Mouse (Mus musculus) CD8-positive naive resting alpha-beta T cell, adult 2 months (primary cell): Measurements from ENCODE around the gene Adgrf3.
A peak's percentile ranks its signal among the peaks of the same experiment; 100 is the strongest.

Experiments
- DNase-seq, 2 experiments: peaks; one replicate each; pipeline ENCODE4 v3.0.0; 2022; ENCODE audit warnings: low read depth in 2 of 2, low spot score in 2 of 2

Gene Adgrf3

DNA sequence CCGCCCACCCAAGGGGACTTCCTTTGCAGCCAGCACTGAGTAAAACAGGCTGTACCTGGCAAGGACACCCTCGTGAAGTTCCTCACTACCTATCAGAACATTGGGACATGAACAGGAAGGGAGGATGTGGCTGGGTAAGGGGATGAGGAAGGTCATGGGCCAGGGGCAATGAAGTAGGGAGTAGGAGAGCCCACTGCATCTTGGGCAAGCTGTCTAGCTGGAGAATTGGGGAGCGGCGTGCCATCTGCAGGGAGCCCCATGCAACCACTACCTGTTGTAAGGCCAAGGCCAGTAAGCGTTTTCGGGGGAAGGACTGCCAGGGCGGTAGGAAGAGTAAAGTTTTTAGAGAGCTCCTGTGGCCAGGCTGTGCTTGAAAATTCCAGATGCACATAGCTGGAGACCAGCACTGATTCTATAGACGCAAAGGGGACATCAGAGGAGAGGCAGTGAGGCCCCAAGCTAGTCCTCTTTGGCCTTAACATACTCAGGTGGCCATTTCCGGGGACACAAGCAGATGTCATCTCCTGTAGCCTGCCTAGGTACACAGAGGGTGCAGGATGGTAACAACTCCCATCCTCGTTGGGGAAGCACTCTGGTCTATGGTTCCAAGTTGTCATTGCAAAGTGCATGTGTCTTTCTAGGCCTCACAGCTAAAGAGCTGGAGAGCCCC is 2.2 kb downstream of the Adgrf3 start:
- no peak for DNase-seq

DNA sequence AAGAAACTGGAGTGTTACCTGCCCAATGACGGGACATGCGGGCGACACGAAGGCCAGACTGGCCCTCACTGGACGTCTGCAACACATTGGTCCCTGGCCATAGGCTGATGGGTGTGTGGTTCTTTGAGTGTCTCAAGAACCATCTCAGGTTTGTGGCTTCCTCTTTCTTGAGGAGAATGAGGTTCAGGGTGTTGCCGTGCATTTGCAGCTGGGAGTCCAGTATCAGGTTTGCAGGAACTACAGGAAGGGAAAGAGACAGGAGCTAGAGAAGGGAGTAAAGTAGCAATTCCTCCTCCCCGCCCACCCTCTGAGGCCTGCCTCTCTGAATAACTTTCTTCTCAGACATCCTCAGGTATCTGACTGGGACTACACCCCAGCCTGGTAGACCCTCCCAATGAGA is 3.3 kb downstream of the Adgrf3 start:
- no peak for DNase-seq

DNA sequence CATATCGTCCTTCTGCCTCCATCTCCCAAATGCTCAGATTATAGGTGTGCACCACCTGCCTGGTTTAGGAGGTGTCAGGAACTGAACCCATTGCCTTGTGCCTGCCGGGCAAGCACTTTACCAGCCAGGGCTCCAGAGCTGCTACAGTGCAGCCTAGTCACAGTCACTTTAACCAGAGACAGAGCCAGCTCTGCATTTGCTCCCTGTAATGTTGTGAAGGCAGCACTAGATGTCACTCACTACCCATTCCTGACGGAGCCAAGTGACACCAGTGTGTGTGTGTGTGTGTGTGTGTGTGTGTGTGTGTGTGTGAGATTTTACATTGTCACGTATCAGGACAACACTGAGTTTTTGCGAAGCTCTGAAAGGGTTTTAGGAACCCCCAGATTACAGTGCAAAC is 4.0 kb downstream of the Adgrf3 start:
- no peak for DNase-seq

DNA sequence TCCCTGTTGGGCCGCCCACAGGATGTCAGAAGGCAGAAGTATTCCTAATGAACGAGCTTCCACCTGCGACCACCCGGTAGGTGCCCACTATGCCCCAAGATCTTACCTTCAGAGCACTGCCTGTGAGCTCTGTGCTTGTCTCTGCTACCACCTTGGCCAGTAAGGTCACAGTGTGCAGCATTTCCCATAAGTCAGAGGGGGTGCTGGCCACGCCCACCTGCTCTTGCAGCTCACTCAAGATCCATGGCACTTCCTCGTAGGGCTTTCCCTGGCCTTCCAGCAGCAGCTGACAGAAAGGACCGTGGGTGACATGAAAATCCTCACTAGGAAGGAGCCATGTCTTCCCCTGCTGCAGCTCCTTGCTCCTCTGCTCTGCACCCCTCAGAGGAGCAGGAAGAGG is 7.3 kb downstream of the Adgrf3 start:
- DNase-seq = no peak

DNA sequence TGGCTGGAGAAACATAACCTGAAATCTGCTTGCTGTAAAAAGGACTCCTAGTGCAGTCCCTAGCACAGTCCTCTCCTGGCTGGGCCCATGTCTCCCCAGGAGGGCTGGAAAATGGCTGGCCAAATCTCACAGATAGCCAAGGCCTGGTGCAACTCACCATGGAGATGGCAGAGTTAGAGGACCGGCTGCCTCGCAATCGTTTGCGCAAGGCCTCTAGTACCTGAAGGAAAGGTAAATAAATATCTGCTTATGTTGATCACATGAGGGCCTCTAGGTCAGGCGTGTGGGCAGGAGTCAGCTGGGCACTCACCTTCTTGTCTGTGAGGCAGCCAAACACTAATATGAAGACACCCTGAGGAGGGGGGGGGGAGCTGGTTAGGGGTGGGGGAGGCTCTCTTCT is 10.2 kb downstream of the Adgrf3 start:
- DNase-seq = no peak

DNA sequence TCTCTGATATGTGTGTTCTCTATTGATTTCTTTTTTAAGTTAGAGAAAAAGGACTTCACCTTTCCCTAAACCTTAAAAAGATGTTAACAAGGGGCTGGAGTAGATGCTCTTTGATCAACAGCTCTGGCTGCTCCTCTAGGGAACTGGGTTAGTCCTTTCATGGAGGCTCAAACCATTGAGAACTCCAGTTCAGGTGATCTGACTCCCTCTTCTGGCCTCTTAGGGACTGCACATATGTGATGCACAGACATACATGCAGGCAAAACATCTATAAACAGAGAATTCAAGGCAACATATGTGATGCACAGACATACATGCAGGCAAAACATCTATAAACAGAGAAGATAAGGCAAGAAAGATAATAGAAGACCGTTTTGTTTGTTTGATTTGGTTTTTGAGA is 13.1 kb downstream of the Adgrf3 start:
- DNase-seq = no peak

DNA sequence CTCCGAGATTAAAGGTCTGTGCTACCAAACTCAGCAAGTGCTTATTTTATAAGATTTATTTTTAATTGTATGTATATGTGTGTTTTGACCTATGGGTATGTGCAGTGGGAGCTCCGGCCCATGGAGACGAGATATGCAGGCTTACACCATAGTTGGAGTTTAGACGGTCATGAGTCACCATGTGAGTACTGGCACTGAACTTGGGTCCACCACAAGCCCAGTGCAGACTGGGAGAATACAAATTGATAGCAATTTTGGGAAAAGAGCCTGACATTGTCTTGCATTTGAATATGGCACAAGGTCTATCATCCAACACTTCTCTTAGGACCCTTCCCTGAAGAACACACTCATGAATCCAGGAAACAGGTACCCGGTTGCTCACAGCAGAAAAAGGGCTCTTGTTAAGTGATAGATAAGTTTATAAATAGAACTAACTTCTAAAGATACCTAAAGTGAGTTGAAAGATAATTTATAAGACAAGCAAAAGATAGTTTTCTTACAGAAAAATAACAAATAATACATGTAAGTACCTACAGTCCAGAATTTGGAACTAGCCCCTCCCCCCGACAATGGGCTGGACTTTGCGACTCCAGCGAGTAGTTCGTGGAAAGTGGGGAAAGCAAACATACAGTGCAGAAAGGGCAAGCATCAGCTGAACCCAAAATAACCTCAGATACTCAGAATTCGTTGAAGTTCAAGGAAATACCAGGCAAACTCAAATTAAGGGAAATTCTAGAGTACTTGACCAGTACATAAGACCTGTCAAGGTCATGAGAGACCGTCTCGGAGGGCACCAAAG is 17.6 kb downstream of the Adgrf3 start:
- no peak for DNase-seq

DNA sequence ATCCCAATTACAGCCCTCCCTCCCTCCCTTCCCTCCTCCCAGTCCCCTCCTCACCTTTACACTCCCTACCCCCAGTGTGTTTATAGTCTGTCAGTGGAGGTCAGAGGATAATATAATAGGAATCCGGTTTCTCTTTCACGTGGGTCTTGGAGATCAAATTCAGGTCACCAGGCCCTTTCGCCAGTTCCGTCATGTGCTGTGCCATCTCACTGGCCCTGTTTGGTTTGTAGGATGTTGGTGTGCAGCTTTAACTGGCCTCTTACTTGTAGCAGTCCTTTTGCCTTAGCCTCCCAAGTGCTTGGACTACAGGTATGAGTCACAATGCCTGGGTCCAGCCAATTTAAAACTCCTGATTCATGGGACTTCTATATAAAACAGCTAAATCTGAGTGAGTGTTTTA is 29.7 kb downstream of the Adgrf3 start:
- DNase-seq = no peak

DNA sequence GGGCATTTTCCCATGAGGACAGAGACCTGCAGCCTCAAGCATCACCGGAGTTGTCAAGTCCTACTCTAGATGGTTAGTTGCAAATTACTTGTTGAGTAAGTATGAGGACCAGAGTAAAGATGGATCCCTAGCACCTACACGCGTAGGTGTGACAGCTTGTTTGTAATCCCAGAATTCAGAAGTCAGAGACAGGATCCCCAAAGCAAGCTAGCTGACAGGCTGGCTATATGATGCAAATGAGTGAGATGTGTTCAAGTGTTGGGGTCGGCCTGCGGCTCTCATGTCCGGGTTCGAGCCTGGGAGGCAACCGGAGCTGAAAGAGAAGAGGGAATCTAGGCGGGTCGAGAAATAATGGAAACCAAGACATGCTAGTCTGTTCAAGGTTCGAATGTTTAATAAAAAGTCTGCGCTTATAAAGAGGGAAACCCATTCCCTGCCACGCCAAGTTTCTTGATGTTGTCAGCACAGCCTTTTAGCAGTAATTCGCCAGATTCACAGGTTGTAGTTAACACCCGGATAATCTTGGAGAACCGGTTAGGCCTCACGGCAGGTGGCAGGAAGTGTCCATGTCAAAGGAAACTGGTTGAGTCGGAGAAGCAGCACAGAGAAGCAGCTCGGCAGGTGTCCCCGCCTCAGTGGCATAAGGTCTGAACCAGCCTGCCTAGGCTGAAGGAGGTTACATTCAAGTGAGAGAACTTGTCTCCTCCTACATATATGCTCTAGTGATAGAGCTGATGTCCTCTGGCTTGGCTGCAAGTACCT is 32.4 kb downstream of the Adgrf3 start:
- no peak for DNase-seq

DNA sequence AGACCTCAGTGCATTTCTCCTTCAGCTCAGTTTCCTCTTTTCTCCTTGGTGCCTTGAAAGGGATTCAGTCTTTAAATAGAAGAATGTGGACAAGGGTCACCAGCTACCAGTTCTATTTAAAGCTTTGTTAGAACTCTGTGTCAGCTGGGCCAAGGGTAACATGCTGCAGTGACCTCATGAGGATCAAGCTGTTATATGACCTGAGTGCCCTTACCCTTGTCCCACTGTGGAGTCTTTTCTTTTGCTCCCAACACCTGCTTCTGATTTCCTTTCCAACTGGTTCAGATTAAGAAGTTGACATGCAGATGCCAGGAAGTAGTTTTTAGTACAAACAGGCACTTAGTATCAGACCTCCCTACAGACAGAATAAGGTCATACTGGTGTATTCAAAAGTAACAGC is 33.4 kb downstream of the Adgrf3 start:
- no peak for DNase-seq

DNA sequence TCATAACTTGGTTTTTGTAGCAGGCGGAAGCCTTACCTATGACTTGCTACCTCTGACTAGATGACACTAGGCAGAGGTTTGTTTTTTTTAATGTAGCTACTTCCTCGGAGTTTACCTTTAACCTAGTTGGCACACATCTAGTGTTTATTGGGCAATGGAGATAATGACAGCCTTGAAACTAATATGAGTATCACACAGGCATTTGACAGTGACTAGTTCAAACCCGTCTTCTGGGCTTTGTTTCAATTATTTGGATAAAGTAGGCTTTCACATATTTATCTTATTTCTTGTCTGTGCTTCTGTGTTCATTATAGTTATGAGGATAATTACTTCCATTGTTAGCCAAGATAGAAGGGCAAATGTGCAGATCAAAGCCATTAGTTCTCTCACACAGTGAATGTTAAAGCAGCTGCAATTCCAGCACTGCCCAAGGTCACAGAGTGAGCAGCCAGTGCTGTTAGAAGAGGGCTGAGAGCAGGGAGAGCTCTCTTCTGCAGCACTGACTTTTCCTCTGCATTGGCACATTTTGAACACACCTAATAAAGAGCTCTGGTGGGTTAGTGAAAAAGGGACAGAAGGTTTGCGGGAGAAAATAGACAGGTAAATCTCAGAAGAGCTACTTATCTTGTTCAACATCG is 35.1 kb downstream of the Adgrf3 start:
- DNase-seq = no peak

DNA sequence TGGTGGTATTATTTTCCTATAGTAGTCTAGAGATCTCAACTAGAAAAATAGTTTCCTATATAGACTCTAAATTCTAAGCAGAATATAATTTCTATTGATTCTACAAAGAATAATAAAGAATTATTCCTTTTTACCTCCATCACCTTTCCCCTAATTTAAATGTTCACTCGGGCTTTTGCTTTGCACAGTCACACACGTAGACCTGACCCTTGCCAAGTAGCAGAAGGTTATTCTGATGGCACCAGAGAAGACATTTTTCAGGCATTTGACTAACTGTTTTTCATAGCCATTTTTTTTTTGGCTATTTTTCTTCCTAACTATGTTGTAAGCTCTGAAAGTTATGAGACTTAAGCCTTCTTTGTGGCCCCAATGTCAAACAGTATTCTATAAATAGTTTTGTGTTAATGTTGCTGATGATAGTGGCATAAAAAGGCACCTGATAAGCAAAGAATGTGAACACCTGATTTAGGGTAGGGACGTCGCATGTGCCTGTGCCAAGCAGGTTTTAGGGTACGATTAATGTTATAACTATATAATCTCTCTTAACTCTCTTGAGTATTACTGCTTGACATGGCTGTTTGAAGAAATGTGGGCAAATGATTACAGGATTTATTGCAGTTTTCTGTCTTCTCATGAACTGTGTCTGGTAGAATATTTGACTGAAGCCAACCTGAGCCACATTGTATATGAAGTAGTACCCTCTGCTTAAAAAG is 40.1 kb downstream of the Adgrf3 start:
- DNase-seq = no peak

DNA sequence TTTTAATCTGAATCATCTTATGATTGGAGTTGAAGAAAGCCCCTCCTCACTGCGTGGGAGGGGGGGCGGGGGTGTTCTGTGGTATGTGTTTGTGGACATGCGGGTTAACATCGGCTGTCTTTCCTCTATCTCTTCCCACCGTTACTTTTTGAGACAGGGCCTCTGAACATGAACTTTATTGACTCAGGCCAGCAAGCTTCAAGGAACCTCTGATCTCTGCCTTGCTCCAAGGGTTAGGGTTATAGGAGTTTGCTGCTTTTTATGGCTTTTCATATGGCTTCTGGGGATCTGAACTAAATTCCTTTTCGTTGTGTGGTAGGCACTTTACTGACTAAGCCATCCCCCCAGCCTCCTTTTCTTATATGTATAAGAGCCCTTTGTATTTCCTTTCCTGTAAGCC is 43.2 kb downstream of the Adgrf3 start:
- DNase-seq = no peak

DNA sequence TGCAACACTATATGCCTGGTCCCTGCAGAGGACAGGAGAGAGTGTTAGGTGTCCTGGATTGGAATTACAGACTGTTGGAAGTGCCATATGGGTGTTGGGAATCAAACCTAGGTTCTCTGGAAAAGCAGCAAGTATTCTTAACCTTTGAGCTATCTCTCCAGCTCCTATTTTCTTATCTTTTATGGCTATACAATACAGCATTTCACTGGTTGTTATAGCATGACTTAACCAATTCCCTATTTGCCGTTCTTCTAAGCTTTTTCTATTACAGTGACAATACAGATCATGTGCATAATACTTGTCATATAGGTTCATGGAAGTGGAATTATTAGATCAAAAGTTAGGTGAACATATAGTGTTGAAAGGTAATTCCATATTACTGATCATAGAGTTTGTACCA is 43.7 kb downstream of the Adgrf3 start:
- no peak for DNase-seq

DNA sequence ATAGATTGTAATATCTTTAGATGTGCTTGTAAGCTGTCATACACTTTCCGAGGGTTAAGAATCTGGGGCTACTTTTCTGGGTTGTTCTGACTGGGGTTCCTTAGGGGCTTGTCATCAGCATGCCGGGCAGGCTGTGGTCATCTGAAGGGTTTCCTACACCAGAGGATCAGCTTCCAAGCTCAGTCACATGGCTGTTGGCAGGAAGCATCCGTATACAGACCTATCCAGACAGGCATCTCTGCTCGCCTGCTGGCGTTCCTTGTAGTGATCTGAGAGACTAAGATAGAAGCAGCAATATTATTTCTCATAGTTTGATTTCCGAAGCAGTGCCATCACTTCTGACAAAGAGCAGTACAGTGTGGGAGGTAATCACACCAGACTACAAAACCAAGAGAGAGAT is 45.9 kb downstream of the Adgrf3 start:
- DNase-seq = no peak

DNA sequence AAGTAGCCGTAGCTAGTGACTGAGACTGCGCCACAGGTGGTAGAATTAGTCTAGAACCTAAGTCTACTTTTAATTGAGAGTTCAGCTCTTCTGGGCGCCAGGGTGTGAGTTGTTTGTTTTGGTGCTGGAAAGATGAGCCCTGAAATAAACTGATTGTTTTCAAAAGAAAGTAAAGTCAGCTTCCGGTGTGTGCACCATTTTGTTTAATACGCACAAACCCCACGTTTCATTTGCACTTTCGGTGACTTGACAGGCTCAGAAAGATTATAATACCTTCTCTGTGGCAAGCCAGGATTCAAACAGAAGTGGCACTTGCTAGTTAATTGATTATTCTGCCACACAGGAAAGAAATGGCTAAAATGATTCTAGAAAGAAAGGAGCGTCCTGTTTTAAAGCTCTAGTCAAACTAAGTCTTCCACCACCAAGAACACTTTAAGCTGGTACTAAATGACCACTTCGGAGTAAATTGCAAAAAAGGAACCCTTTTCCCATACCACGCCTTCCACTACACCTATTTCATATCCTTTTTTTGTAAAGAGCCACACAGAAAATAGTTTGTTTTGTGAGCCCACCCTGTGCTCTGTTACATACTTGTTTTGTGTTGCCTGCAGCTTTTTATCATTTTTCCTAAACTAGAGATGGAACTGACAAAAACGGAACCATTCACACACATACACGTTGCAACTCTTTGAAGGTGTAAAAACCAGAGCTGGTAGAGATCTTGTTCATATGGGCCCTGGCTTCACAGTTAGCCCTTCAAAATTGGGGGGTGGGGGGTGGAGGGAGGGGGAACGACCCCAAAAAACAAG is 49.5 kb downstream of the Adgrf3 start:
- peak in 1 of 2 experiments; percentile 23 for DNase-seq

DNA sequence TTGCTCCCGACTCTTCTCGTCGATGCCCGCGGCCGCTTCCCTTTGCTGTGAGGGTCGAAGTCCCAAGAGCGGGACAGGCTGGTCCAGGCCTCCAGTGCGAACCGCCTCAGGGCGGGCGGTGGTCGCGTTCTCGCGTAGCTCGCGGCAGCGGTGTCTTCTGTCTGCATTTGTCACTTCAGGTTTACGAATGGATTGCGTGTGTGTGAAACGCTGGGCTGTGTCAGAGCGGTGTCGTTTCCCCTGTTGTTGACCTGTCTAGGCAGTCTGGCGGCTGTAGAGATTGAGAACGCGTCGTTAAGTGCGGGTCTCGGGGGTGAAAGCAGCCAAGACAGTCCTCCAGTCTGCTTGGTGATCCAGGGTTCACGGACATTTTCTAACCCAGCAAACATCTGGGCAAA is 50.1 kb downstream of the Adgrf3 start:
- no peak for DNase-seq

DNA sequence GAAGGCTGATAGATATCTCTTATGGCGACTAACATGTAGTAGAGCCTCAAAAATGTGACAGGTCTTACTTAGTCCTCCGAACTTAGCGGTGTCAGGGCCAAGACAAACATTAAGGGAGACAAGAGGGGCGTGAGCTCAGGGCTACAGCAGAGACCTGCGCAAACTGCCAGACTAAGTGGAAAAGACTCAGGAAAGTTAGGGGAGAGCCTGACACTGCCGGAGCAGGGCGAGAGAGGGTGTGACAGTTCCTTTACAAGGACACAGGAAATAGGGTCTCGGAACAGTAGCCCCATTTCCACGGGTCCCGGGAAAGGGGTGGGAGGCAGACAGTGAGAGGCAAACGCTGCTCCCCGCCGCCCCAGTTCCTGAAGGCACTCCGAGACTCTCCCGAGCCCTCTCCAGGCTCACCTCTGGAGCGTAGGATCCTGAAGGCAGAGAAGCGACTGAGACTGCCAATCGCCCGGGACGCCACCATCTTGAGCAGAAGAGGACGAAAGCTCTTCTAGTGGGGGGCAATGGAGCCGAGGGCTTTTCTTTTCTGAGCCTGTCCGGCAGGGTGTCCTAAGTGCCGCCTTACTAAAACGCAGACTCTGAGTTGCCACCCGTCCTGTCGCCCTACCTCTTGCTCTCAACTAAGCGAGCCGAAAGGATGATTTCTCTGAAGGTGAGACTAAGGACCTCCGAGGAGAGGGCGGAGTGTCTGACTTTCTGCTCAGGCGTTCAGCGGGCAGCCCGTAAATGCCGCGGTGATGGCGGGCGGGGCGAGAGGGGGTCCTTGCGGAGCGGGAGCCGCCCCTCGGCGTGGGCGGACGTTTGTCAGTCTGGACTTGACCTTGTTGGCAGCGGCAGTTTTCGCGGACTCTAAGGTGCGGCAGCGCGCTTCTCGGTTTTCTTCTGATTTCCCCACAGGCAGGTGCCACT is 50.8 kb downstream of the Adgrf3 start, which contains the start of the genes Hadha and Hadhb:
TSS of gene Hadha (minus strand) at position 689 of the 921 bp plus-strand sequence.
TSS of gene Hadhb (plus strand) at position 775 of the 921 bp plus-strand sequence.
- DNase-seq = peak; percentile 93 to 96

DNA sequence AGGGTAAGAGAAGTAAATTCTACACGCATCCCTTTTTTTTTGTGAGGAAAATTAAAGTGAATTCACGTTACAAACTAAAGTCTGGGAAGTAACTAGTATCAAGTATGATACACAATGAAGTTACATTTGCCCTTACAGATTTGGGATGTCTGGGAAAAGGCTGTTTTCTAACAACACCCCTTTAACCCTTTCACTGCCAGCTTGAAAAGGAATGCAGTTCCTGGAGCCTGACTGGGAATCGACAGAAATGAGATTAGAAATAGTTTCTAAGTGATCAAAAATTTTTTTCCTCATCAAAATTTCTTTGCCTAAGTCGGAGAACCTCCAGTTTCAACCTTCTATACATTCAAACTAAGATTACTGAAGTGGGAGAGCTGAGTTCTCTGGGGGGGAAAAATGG is 51.5 kb downstream of the Adgrf3 start:
- no peak for DNase-seq
